Mouse (Mus musculus): Measurements from ENCODE around the gene Fgf8.

GRCm38 (mm10) chr19:45691001-45691535 is 51.6 kb downstream of the Fgf8 start:
- TF ChIP-seq CTCF (IDR thresholded peaks at IDR 0.05) (no peak), EP300 (IDR thresholded peaks at IDR 0.05) (no peak)
